Mouse (Mus musculus) macrophage (primary cell): ENCODE results near the gene Ptafr. TPM values are rescaled to one million over a fixed set of nuclear protein-coding genes. Genes with fewer than 3 reads are reported as not detected.

ENCODE experiments used
- H3K27ac ChIP-seq: fragments of 350-480 bp; formaldehyde crosslinking; 2 replicates; pipeline ENCODE4 v1.9.0; 2021
- H3K36me3 ChIP-seq: fragments of 350-480 bp; formaldehyde crosslinking; 2 replicates; pipeline ENCODE4 v1.9.0; 2021; ENCODE audit errors: inconsistent target
- H3K4me3 ChIP-seq: fragments of 350-480 bp; formaldehyde crosslinking; 2 replicates; pipeline ENCODE4 v1.9.0; 2021; ENCODE audit errors: inconsistent target
- H3K79me2 ChIP-seq: fragments of 350-480 bp; formaldehyde crosslinking; 2 replicates; pipeline ENCODE4 v1.9.0; 2021; ENCODE audit errors: inconsistent target
- WGBS: methylation state at CpG from one replicate; pipeline ENCODE4 v1.1.7; 2026; ENCODE audit warnings: inconsistent platforms; ENCODE audit not compliant: missing documents; 5-methylcytosine and 5-hydroxymethylcytosine counted together
- polyA plus RNA-seq: library from polyadenylated mRNA; stranded (reverse); fragments of 250-400 nt; gene quantifications from 3 replicates; pipeline ENCODE4 v1.2.4, GENCODE M21; 2018; ENCODE audit warnings: inconsistent platforms

The Ptafr gene
- polyA plus RNA-seq, 1 experiment from 2014 or later, result 231 TPM

DNA sequence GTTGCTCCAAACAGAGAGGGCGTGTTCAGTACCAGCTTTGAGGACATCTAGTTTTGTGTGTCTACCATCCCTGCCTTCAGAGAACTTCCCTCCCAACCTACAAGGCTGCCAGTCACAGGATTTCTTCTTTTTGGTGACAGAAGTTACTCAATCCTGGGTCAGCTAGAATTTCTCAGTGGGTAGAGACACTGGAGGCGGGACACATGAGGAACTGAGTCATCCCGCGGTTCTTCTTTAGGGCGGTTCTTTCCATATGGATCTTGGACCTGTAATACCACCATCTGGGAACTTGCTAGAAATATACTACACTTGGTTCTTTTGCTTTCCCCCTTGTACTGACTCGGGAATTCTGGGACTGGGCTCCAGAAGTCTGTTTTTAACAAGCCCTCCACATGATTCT is 54.0 kb downstream of the Ptafr start:
- Histone ChIP-seq H3K36me3 (no peaks in the 10 kb centered on the region), H3K79me2 (peaks cover 26% of the 10 kb centered on the region; the same call in 1 of the 2 replicates), H3K27ac (peak overlapping the region; percentile 96), H3K4me3 (no peak overlapping the region)
- 37% methylated on average over 6 of the region's 6 CpGs for WGBS

DNA sequence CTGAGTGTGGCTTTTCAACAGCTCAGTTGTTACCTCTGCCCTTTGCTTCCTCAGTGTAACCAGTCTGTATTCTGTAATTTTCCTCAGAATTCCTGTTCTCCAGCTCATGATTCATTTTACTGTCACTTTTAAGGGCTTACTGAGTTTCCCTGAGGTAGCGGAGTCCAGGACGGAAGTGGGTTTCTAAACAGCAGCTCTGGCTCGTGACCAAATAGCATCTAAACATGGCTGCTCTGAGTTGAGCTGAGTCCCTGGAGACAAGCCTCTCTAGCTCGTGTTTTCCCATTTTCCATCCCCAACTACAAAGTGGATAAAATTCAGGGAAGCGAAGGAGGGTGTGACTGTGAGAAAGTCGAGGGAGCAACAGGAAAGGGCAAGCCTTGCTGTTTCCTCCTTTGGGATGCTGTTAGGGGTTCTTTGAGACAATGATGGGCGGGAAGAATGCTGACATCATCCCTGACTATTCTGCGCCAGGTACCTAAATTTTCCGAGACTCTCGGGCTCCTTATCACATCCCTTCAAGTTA is 55.0 kb downstream of the Ptafr start:
- no peaks in the 10 kb centered on the region for H3K36me3 ChIP-seq
- H3K4me3 ChIP-seq, result no peak overlapping the region
- H3K27ac ChIP-seq, result peak overlapping the region; percentile 96
- peaks cover 20% of the 10 kb centered on the region; the same call in 1 of the 2 replicates for H3K79me2 ChIP-seq
- WGBS, result 88% methylated on average over 10 of the region's 10 CpGs

- WGBS, result 98% methylated on average over 4 of the region's 4 CpGs
- Histone ChIP-seq H3K36me3 (no peaks in the 10 kb centered on the region), H3K79me2 (peaks cover 18% of the 10 kb centered on the region; the same call in 1 of the 2 replicates), H3K4me3 (no peak overlapping the region), H3K27ac (peak overlapping the region; percentile 96)
These were observed 56.3 kb downstream of the Ptafr start for GRCm38 (mm10) chr4:132620134-132620533.

DNA sequence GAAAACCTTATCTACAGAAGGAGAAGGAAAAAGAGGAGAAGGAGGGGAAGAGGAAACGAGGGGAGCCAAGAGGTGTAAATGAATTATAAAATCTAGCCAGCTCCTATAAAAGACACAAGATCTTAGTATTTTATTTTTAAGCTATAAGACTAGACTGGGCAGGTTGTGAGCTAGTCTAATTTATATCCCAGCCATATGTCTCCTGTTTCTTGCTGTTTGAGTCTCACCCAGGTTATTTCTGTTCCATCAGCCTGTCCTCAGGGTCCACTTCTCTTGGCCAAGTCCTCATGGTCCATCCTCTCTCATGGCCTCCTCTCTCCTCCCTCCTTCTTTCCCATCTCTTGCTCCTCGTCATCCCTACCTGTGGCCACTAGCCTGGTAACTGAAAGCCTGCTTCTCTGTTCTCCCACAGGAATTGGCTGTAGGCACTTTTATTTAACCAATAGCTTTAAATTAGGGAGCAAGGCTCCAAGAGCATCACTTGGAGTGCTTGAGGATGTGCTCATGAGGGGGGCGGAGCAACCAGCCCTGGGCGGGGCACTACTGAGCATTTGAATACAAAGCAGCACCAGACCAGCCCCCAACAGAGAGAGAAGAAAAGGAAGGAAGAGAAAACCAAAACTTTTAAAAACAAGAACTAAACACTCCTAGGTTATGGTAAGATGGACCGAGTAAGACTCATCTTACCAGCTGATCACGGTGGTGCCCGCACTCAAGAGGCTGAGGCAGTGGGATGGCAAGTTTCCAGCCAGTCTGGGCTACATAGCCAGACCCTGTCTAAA is 57.6 kb downstream of the Ptafr start:
- H3K27ac ChIP-seq, result peak overlapping the region; percentile 77
- 36% methylated on average over 7 of the region's 7 CpGs for WGBS

DNA sequence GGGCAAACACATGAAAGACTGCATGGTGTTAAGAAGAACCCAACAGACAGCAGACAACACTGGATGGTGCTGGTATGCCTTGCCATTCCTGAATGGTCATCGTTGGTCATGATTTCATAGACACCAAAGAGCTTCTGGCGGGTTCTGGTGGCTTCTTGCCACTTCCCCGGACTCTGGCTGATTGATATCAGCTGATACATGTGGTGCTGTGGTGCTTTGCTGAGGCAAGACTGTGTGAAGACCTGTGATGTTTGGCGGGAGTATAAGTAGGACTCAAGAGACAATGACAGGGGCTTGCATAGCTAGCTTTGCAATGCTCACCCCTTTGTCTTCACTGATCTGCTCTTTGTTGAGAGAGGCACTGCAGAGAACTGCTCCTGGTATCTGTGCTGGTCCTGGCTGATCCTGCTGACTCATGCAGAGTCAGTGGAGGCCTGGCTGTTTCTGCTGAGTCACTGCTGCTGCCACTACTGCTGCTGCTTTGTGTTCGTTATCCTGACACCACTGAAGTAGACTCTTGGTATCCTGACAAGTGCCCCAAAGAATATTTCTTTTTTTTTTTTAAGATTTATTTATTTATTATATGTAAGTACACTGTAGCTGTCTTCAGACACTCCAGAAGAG is 60.3 kb downstream of the Ptafr start:
- H3K4me3 ChIP-seq, result no peak overlapping the region

More for the DNA sequence above, 57.6 kb downstream of the Ptafr start:
- Histone ChIP-seq H3K79me2 (peaks cover 5% of the 10 kb centered on the region; the same call in 1 of the 2 replicates), H3K36me3 (no peaks in the 10 kb centered on the region), H3K4me3 (no peak overlapping the region)

GRCm38 (mm10) chr4:132628830-132629229 is 65.0 kb downstream of the Ptafr start:
- WGBS, result 20% methylated on average over 2 of the region's 2 CpGs
- H3K4me3 ChIP-seq, result no peak overlapping the region
- no peaks in the 10 kb centered on the region for H3K36me3 ChIP-seq
- H3K27ac ChIP-seq, result peak overlapping the region; percentile 60
- peaks cover 9% of the 10 kb centered on the region; the same call in 1 of the 2 replicates for H3K79me2 ChIP-seq

More for the DNA sequence above, 60.3 kb downstream of the Ptafr start:
- H3K79me2 ChIP-seq, result no peaks in the 10 kb centered on the region; the same call in 1 of the 2 replicates
- no peaks in the 10 kb centered on the region for H3K36me3 ChIP-seq
- H3K27ac ChIP-seq, result peak overlapping the region; percentile 77
- WGBS, result 31% methylated on average over 5 of the region's 5 CpGs

Other genes starting within 250 kb of the Ptafr start
- gene Trnau1ap, start 234.5 kb upstream of the Ptafr start, polyA plus RNA-seq, result 20.1 to 47.1 TPM (median 30.7 TPM) in 3 replicates
- gene Rcc1, start 210.5 kb upstream of the Ptafr start, polyA plus RNA-seq, result 4.4 to 19.9 TPM (median 8.8 TPM) in 3 replicates
- gene Phactr4, start 141.6 kb upstream of the Ptafr start, polyA plus RNA-seq, result 9.3 to 18.7 TPM (median 9.9 TPM) in 3 replicates
- 1.9 to 6.5 TPM (median 4.3 TPM) in 3 replicates for gene Med18, start 100.1 kb upstream of the Ptafr start, polyA plus RNA-seq
- gene Sesn2, start 53.6 kb upstream of the Ptafr start, polyA plus RNA-seq, result 12.3 to 18.2 TPM (median 13.4 TPM) in 3 replicates
- gene Atpif1, start 30.4 kb upstream of the Ptafr start, polyA plus RNA-seq, result 516 to 719 TPM (median 630 TPM) in 3 replicates
- 98.0 to 366 TPM (median 125 TPM) in 3 replicates for gene Dnajc8, start 28.5 kb upstream of the Ptafr start, polyA plus RNA-seq
- gene Eya3, start 74.9 kb downstream of the Ptafr start, polyA plus RNA-seq, result 29.7 to 70.2 TPM (median 32.1 TPM) in 3 replicates
- gene Xkr8, start 168.5 kb downstream of the Ptafr start, polyA plus RNA-seq, result 2.1 to 6.5 TPM (median 6.2 TPM) in 3 replicates
- 1.0 to 8.5 TPM (median 1.9 TPM) in 3 replicates for gene Smpdl3b, start 193.2 kb downstream of the Ptafr start, polyA plus RNA-seq
- 6.0 to 44.1 TPM (median 7.6 TPM) in 3 replicates for gene Rpa2, start 204.3 kb downstream of the Ptafr start, polyA plus RNA-seq
- 131 to 255 TPM (median 207 TPM) in 3 replicates for gene Themis2, start 232.3 kb downstream of the Ptafr start, polyA plus RNA-seq